Mouse (Mus musculus): ENCODE data around the gene B4galt1. TPM values are rescaled to one million over a fixed set of nuclear protein-coding genes. Genes with fewer than 3 reads are reported as not detected.

The B4galt1 gene
- polyA plus RNA-seq, 1 experiment from 2014 or later, result 20.0 TPM

DNA sequence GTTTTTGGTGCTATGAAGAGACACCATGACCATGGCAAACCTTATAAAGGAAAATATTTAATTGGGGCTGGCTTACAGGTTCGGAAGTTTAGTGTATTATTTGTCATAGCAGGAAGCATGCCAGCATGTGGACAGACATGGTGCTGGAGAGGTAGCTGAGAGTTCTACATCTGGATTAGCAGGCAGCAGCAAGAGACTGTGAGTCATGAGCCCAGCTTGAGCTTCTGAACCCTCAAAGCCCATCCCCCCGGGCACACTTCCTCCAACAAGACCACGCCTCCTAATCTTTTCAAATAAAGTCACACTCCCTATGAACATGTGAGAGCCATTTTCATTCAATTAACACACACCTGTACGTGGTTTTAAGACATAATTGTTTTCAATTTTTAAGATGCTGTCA lies 77.4 kb downstream of the B4galt1 start:
- ATAC-seq (ENCODE audit: insufficient read depth, low FRiP score, low TSS enrichment) (no peak), DNase-seq (ENCODE audit: low spot score) (no peak)
- 83% methylated on average over 4 of the region's 4 CpGs for WGBS
- Histone ChIP-seq H3K9me3 (ENCODE audit: control insufficient read depth, low read length) (no peaks in the 10 kb centered on the region), H3K4me2 (ENCODE audit: low read depth) (no peak overlapping the region), H3K4me1 (ENCODE audit: control insufficient read depth, insufficient read depth, low read length) (no peaks in the 10 kb centered on the region), H3K9ac (ENCODE audit: low read length) (no peak overlapping the region), H3K27ac (ENCODE audit: low read depth, low read length) (no peak overlapping the region), H3K36me3 (ENCODE audit: control insufficient read depth, insufficient read depth, low read length) (no peaks in the 10 kb centered on the region), H3K27me3 (ENCODE audit: control insufficient read depth, insufficient read depth, low read length) (no peaks in the 10 kb centered on the region), H3K4me3 (ENCODE audit: low read depth, low read length) (no peak overlapping the region)

DNA sequence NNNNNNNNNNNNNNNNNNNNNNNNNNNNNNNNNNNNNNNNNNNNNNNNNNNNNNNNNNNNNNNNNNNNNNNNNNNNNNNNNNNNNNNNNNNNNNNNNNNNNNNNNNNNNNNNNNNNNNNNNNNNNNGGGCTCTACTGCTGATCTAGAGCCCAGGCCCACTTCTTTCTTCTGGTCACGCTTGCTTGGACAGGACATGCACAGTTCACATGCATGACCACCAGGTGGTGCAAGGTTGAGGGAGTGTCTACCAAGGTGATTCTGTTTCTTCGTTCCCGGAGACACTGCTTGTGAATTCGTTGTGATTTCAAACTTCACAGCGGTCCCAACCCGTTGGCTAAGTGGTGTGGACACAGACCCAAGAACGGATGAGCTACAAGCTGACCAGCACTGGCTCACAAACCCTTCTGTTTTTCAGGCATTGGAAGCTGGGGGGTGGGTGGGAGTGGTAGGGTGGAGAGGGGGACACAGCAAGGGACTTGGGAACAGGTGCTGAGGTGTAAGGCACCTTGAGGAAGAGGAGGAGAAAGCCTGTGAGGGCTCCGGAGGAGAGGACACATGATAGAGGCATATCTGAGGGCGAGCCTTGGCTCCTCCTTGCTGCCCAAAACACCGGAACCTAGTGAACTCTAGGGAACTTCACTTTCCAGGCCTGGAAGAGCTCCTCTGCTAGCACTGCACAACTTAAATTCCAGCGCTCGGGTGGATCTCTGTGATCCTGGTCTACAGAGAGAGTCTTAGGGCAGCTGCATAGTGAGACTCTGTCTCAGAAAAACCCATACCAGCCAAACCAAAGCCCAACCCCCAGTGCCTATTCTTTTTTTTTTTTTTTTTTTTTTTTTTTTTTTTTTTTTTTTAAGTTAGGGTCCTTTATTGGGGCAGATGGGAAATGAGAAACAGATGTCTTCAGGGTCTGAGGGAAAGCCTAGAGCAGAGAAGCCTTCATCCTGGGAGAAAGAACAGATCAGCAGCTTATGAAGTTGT lies 79.2 kb downstream of the B4galt1 start:
- no peaks in the 10 kb centered on the region for H3K9me3 ChIP-seq (ENCODE audit: control insufficient read depth, low read length)
- DNase-seq (ENCODE audit: low spot score), result peak; percentile 80
- no peaks in the 10 kb centered on the region for H3K27me3 ChIP-seq (ENCODE audit: control insufficient read depth, insufficient read depth, low read length)
- H3K9ac ChIP-seq (ENCODE audit: low read length), result no peak overlapping the region
- H3K4me1 ChIP-seq (ENCODE audit: control insufficient read depth, insufficient read depth, low read length), result no peaks in the 10 kb centered on the region
- H3K36me3 ChIP-seq (ENCODE audit: control insufficient read depth, insufficient read depth, low read length), result no peaks in the 10 kb centered on the region
- peak overlapping the region; percentile 20 for H3K4me2 ChIP-seq (ENCODE audit: low read depth)
- H3K4me3 ChIP-seq (ENCODE audit: low read depth, low read length), result no peak overlapping the region
- no peak overlapping the region for H3K27ac ChIP-seq (ENCODE audit: low read depth, low read length)
- ATAC-seq (ENCODE audit: insufficient read depth, low FRiP score, low TSS enrichment), result peak; percentile 24
- WGBS, result 23% methylated on average over 12 of the region's 12 CpGs

DNA sequence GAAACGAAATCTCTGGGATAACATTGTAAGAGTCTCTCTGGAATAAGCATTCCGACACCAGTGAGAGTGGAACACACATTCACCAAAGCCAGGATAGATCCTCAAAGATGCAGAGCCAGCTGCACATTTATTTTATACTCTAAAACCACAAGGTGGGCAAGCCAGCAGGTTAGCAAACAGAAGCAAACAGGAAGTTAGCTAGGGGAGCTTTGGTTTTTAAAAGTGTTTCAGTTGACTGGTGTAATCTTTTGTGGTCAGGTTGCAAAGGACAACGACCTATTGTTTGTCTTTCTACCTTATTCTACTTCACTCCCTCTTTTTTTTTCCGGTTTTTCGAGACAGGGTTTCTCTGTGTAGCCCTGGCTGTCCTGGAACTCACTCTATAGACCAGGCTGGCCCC lies 93.9 kb downstream of the B4galt1 start:
- H3K27me3 ChIP-seq (ENCODE audit: control insufficient read depth, insufficient read depth, low read length), result no peaks in the 10 kb centered on the region; the same call in 1 of the 2 replicates
- WGBS, result 54% methylated on average over 5 of the region's 5 CpGs
- no peak overlapping the region for H3K9ac ChIP-seq (ENCODE audit: low read length)
- no peaks in the 10 kb centered on the region for H3K36me3 ChIP-seq (ENCODE audit: control insufficient read depth, insufficient read depth, low read length)
- ATAC-seq (ENCODE audit: insufficient read depth, low FRiP score, low TSS enrichment), result no peak
- no peak overlapping the region for H3K4me2 ChIP-seq (ENCODE audit: low read depth)
- no peak for DNase-seq (ENCODE audit: low spot score)
- H3K9me3 ChIP-seq (ENCODE audit: control insufficient read depth, low read length), result no peaks in the 10 kb centered on the region
- H3K4me1 ChIP-seq (ENCODE audit: control insufficient read depth, insufficient read depth, low read length), result 0 out of 2 replicates have a peak, but pooled peaks cover 2% of the 10 kb centered on the region
- no peak overlapping the region for H3K4me3 ChIP-seq (ENCODE audit: low read depth, low read length)
- H3K27ac ChIP-seq (ENCODE audit: low read depth, low read length), result no peak overlapping the region

DNA sequence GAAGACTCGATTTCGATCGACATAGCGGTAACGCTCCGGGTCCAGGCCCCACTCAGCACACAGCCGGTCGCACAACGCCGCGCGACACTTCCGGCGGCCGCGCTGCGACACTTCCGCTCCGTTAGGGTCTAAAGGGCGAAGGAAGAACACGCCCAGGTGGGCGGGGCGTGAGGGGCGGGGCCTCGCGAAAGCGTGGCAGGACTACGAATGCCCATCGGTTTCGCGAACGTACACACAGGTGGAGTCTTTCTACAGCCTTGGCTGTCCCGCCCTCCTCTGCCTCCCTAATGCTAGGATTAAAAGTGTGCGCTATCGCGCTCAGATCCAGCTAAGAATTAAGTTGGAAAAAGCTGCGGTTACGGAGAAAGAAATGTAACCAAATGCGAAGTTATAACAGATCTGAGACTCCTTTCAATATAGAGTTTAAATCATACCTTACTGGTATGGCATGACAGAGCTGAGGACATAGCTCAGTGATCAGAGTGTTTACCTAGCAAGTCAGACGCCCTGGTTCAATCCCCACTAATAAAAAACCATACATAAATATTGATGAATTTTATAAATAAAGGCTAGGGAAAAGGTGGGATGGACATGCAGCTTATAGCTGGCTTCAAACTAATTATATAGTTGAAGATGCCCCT lies 95.9 kb downstream of the B4galt1 start, which contains the start of gene Smu1:
Gene Smu1 (minus strand): TSS at position 144 of the 641 bp plus-strand sequence.
- Histone ChIP-seq H3K27ac (ENCODE audit: low read depth, low read length) (no peak within 1 kb of the TSS), H3K9me3 (ENCODE audit: control insufficient read depth, low read length) (no peaks in the 10 kb centered on the region), H3K27me3 (ENCODE audit: control insufficient read depth, insufficient read depth, low read length) (no peaks in the 10 kb centered on the region; the same call in 1 of the 2 replicates), H3K4me2 (ENCODE audit: low read depth) (peak within 1 kb of the TSS; percentile 74), H3K36me3 (ENCODE audit: control insufficient read depth, insufficient read depth, low read length) (no peaks in the 10 kb centered on the region; the same call in 1 of the 2 replicates), H3K4me3 (ENCODE audit: low read depth, low read length) (peak within 1 kb of the TSS; percentile 82), H3K9ac (ENCODE audit: low read length) (peak within 1 kb of the TSS; percentile 79), H3K4me1 (ENCODE audit: control insufficient read depth, insufficient read depth, low read length) (0 out of 2 replicates have a peak, but pooled peaks cover 2% of the 10 kb centered on the region)
- under 1% methylated on average over 40 of the region's 40 CpGs for WGBS
- peak; percentile 99 for DNase-seq (ENCODE audit: low spot score)
- peak; percentile 98 for ATAC-seq (ENCODE audit: insufficient read depth, low FRiP score, low TSS enrichment)

DNA sequence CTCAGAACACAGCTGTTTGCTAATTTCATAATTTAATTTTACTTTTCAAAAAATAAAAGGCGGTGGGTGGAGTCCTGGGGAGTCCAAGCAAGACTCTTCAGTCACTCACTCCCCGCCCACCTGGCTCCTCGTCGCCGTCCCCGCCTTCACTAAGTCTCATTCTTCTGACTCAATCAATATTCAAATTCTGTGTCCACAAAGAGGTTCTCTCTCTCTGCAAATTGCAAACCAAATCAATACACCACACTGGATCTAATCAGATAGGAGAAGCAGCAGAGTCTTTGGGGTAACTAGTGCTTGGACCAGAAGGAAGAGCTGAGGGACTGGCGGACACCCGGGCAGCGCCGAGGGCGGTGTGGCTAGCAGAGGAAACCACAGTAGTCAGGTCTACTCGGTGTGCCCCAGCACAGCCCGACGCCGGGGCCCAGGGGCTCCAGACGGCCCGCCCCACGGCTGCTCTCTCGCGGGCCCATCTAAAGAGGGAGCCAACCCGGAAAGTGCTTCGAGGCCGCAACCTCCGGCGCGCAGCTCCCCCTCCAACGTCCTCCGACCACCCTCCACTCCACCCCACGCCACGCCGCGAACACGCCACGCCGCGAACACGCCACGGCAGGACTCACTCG lies 96.5 kb downstream of the B4galt1 start:
- DNase-seq (ENCODE audit: low spot score) (no peak), ATAC-seq (ENCODE audit: insufficient read depth, low FRiP score, low TSS enrichment) (peak; percentile 75)
- H3K36me3 ChIP-seq (ENCODE audit: control insufficient read depth, insufficient read depth, low read length), result no peaks in the 10 kb centered on the region; the same call in 1 of the 2 replicates
- peak overlapping the region; percentile 79 for H3K9ac ChIP-seq (ENCODE audit: low read length)
- H3K27ac ChIP-seq (ENCODE audit: low read depth, low read length), result no peak overlapping the region
- H3K4me2 ChIP-seq (ENCODE audit: low read depth), result peak overlapping the region; percentile 74
- H3K27me3 ChIP-seq (ENCODE audit: control insufficient read depth, insufficient read depth, low read length), result no peaks in the 10 kb centered on the region; the same call in 1 of the 2 replicates
- H3K9me3 ChIP-seq (ENCODE audit: control insufficient read depth, low read length), result no peaks in the 10 kb centered on the region
- under 1% methylated on average over 37 of the region's 39 CpGs for WGBS
- H3K4me3 ChIP-seq (ENCODE audit: low read depth, low read length), result peak overlapping the region; percentile 82
- 0 out of 2 replicates have a peak, but pooled peaks cover 2% of the 10 kb centered on the region for H3K4me1 ChIP-seq (ENCODE audit: control insufficient read depth, insufficient read depth, low read length)

Small RNA genes lying within 50 kb of the gene (microRNA-seq; reads per million reads assigned to microRNA genes)
- not detected for gene Gm24112
- not detected for gene Gm25931
- gene Mir5123, result not detected

Other genes starting within 250 kb of the B4galt1 start
- 42.5 and 44.0 TPM in 2 replicates for gene Aptx, start 150.8 kb downstream of the B4galt1 start, polyA plus RNA-seq (2014; fragmentation: Nextera tagmentation; extraction: Ambion mirVana)
- gene Dnaja1, start 131.9 kb downstream of the B4galt1 start, polyA plus RNA-seq (2014; fragmentation: Nextera tagmentation; extraction: Ambion mirVana), result 694 and 702 TPM in 2 replicates
- 186 and 191 TPM in 2 replicates for gene Smu1, start 96.1 kb downstream of the B4galt1 start, polyA plus RNA-seq (2014; fragmentation: Nextera tagmentation; extraction: Ambion mirVana)
- gene Spink4, start 66.0 kb upstream of the B4galt1 start, polyA plus RNA-seq (2014; fragmentation: Nextera tagmentation; extraction: Ambion mirVana), result not detected in 2 replicates
- gene Bag1, start 94.3 kb upstream of the B4galt1 start, polyA plus RNA-seq (2014; fragmentation: Nextera tagmentation; extraction: Ambion mirVana), result 226 and 241 TPM in 2 replicates
- 146 and 151 TPM in 2 replicates for gene Chmp5, start 94.4 kb upstream of the B4galt1 start, polyA plus RNA-seq (2014; fragmentation: Nextera tagmentation; extraction: Ambion mirVana)
- 91.5 and 91.8 TPM in 2 replicates for gene Nfx1, start 116.9 kb upstream of the B4galt1 start, polyA plus RNA-seq (2014; fragmentation: Nextera tagmentation; extraction: Ambion mirVana)
- not detected in 2 replicates for gene Aqp7, start 194.1 kb upstream of the B4galt1 start, polyA plus RNA-seq (2014; fragmentation: Nextera tagmentation; extraction: Ambion mirVana)
- 0.41 and 0.60 TPM in 2 replicates for gene Aqp3, start 244.2 kb upstream of the B4galt1 start, polyA plus RNA-seq (2014; fragmentation: Nextera tagmentation; extraction: Ambion mirVana)